Mouse (Mus musculus): Measurements from ENCODE around the gene Dlx1. TPM values are rescaled to one million over a fixed set of nuclear protein-coding genes. Genes with fewer than 3 reads are reported as not detected.
A peak's percentile ranks its signal among the peaks of the same experiment; 100 is the strongest.

Gene Dlx1
- polyA plus RNA-seq, 1 experiment from 2014 or later: 1.6 TPM

GRCm38 (mm10) chr2:71530391-71531123 is 2.6 kb downstream of the Dlx1 start:
- no peak for ATAC-seq (ENCODE audit: low FRiP score, low read depth)

GRCm38 (mm10) chr2:71531124-71531590 is 3.2 kb downstream of the Dlx1 start:
- Histone ChIP-seq H3K4me2 (replicated peaks) (0 out of 2 replicates have a peak overlapping the region, but pooled peaks have one; percentile 83), H3K4me3 (no peak overlapping the region), H3K9me3 (no peaks in the 10 kb centered on the region), H3K9ac (no peak overlapping the region), H3K27me3 (replicated peaks) (peaks cover 95% of the 10 kb centered on the region), H3K27ac (no peak overlapping the region), H3K4me1 (peaks cover 14% of the 10 kb centered on the region), H3K36me3 (no peaks in the 10 kb centered on the region)
- no peak for ATAC-seq (ENCODE audit: low FRiP score, low read depth)
- WGBS: under 1% methylated on average over 12 of the region's 12 CpGs

More at GRCm38 (mm10) chr2:71530391-71531123, 2.6 kb downstream of the Dlx1 start:
- Histone ChIP-seq H3K9me3 (no peaks in the 10 kb centered on the region), H3K9ac (no peak overlapping the region), H3K36me3 (no peaks in the 10 kb centered on the region), H3K4me1 (peaks cover 14% of the 10 kb centered on the region), H3K4me3 (no peak overlapping the region), H3K27me3 (replicated peaks) (peaks cover 97% of the 10 kb centered on the region), H3K27ac (no peak overlapping the region), H3K4me2 (replicated peaks) (peak overlapping the region; percentile 83)
- WGBS: under 1% methylated on average over 34 of the region's 34 CpGs

GRCm38 (mm10) chr2:71531990-71532970 is 4.4 kb downstream of the Dlx1 start:
- H3K9me3 ChIP-seq: no peaks in the 10 kb centered on the region
- H3K27ac ChIP-seq: no peak overlapping the region
- peaks cover 14% of the 10 kb centered on the region for H3K4me1 ChIP-seq
- no peak overlapping the region for H3K9ac ChIP-seq
- 1% methylated on average over 43 of the region's 43 CpGs for WGBS
- ATAC-seq (ENCODE audit: low FRiP score, low read depth): no peak
- H3K4me3 ChIP-seq: no peak overlapping the region
- H3K4me2 ChIP-seq (replicated peaks): no peak overlapping the region
- peaks cover 95% of the 10 kb centered on the region for H3K27me3 ChIP-seq (replicated peaks)
- H3K36me3 ChIP-seq: no peaks in the 10 kb centered on the region

- Histone ChIP-seq H3K36me3 (no peaks in the 10 kb centered on the region), H3K4me1 (peaks cover 14% of the 10 kb centered on the region), H3K9ac (no peak overlapping the region), H3K27ac (no peak overlapping the region), H3K4me2 (replicated peaks) (no peak overlapping the region), H3K9me3 (no peaks in the 10 kb centered on the region), H3K4me3 (no peak overlapping the region), H3K27me3 (replicated peaks) (peaks cover 95% of the 10 kb centered on the region)
- 5% methylated on average over 5 of the region's 5 CpGs for WGBS
- ATAC-seq (ENCODE audit: low FRiP score, low read depth): no peak
Observed at GRCm38 (mm10) chr2:71533094-71533493, 5.2 kb downstream of the Dlx1 start.

- H3K36me3 ChIP-seq: no peaks in the 10 kb centered on the region
- H3K4me3 ChIP-seq: no peak overlapping the region
- no peak overlapping the region for H3K9ac ChIP-seq
- no peak overlapping the region for H3K4me2 ChIP-seq (replicated peaks)
- peaks cover 6% of the 10 kb centered on the region for H3K4me1 ChIP-seq
- peaks cover 95% of the 10 kb centered on the region for H3K27me3 ChIP-seq (replicated peaks)
- under 1% methylated on average over 20 of the region's 20 CpGs for WGBS
- no peak overlapping the region for H3K27ac ChIP-seq
- no peaks in the 10 kb centered on the region for H3K9me3 ChIP-seq
- no peak for ATAC-seq (ENCODE audit: low FRiP score, low read depth)
Observed at GRCm38 (mm10) chr2:71534242-71535052, 6.5 kb downstream of the Dlx1 start.

GRCm38 (mm10) chr2:71540611-71541417 is 12.9 kb downstream of the Dlx1 start:
- WGBS: under 1% methylated on average over 48 of the region's 48 CpGs
- no peaks in the 10 kb centered on the region for H3K36me3 ChIP-seq
- H3K27ac ChIP-seq: no peak overlapping the region

GRCm38 (mm10) chr2:71541418-71542226 is 13.7 kb downstream of the Dlx1 start:
- Histone ChIP-seq H3K9ac (no peak overlapping the region), H3K4me2 (replicated peaks) (peak overlapping the region; percentile 46), H3K27me3 (replicated peaks) (peaks cover 97% of the 10 kb centered on the region), H3K9me3 (no peaks in the 10 kb centered on the region), H3K27ac (no peak overlapping the region), H3K4me3 (0 out of 2 replicates have a peak overlapping the region, but pooled peaks have one; percentile 7), H3K36me3 (no peaks in the 10 kb centered on the region), H3K4me1 (peaks cover 35% of the 10 kb centered on the region)
- 1% methylated on average over 37 of the region's 37 CpGs for WGBS
- ATAC-seq (ENCODE audit: low FRiP score, low read depth): no peak

More at GRCm38 (mm10) chr2:71540611-71541417, 12.9 kb downstream of the Dlx1 start:
- Histone ChIP-seq H3K4me1 (peaks cover 28% of the 10 kb centered on the region), H3K4me2 (replicated peaks) (peak overlapping the region; percentile 46), H3K9ac (no peak overlapping the region), H3K4me3 (peak overlapping the region; percentile 7; the same call in 1 of the 2 replicates), H3K9me3 (no peaks in the 10 kb centered on the region), H3K27me3 (replicated peaks) (peaks cover 97% of the 10 kb centered on the region)
- ATAC-seq (ENCODE audit: low FRiP score, low read depth): no peak

- Histone ChIP-seq H3K36me3 (no peaks in the 10 kb centered on the region), H3K4me3 (no peak overlapping the region), H3K27ac (no peak overlapping the region), H3K4me1 (peaks cover 35% of the 10 kb centered on the region), H3K9me3 (no peaks in the 10 kb centered on the region), H3K9ac (no peak overlapping the region), H3K27me3 (replicated peaks) (peaks cover 95% of the 10 kb centered on the region), H3K4me2 (replicated peaks) (no peak overlapping the region)
- WGBS: 2% methylated on average over 11 of the region's 11 CpGs
- no peak for ATAC-seq (ENCODE audit: low FRiP score, low read depth)
Observed at GRCm38 (mm10) chr2:71542227-71542815, 14.4 kb downstream of the Dlx1 start.

GRCm38 (mm10) chr2:71542816-71543301 is 14.9 kb downstream of the Dlx1 start:
- Histone ChIP-seq H3K4me2 (replicated peaks) (peak overlapping the region; percentile 33; the same call in 1 of the 2 replicates), H3K27me3 (replicated peaks) (peaks cover 91% of the 10 kb centered on the region), H3K9me3 (no peaks in the 10 kb centered on the region), H3K4me3 (no peak overlapping the region), H3K9ac (no peak overlapping the region), H3K4me1 (peaks cover 35% of the 10 kb centered on the region), H3K36me3 (no peaks in the 10 kb centered on the region), H3K27ac (no peak overlapping the region)
- under 1% methylated on average over 29 of the region's 30 CpGs for WGBS
- no peak for ATAC-seq (ENCODE audit: low FRiP score, low read depth)

GRCm38 (mm10) chr2:71543531-71543930 is 15.6 kb downstream of the Dlx1 start:
- 2% methylated on average over 9 of the region's 9 CpGs for WGBS
- peaks cover 35% of the 10 kb centered on the region for H3K4me1 ChIP-seq
- H3K27me3 ChIP-seq (replicated peaks): peaks cover 90% of the 10 kb centered on the region
- no peak for ATAC-seq (ENCODE audit: low FRiP score, low read depth)
- no peak overlapping the region for H3K27ac ChIP-seq
- H3K36me3 ChIP-seq: no peaks in the 10 kb centered on the region
- H3K9me3 ChIP-seq: no peaks in the 10 kb centered on the region
- H3K4me3 ChIP-seq: no peak overlapping the region
- no peak overlapping the region for H3K9ac ChIP-seq
- no peak overlapping the region for H3K4me2 ChIP-seq (replicated peaks)

All from neural tube, embryonic 12.5 days (tissue).